Mouse (Mus musculus) layer of hippocampus, adult 9-11 months (tissue): ENCODE measurements at regions not wholly inside any gene's neighbourhood (a gene's known extent, or its start where the extent isn't known, plus 50 kb on each side); places are given as distances from the start of the nearest gene placed in this dataset.
A peak's percentile ranks its signal among the peaks of the same experiment; 100 is the strongest.

Experiments used
- DNase-seq: peaks from one replicate; pipeline ENCODE4 v3.0.0; 2022

GRCm38 (mm10) chr16:30006826-30007225 lies 57.4 kb upstream of the Hes1 start:
- DNase-seq, result no peak

- peak; percentile 87 for DNase-seq
These were observed 55.5 kb upstream of the Hes1 start for GRCm38 (mm10) chr16:30008451-30009357.

GRCm38 (mm10) chr16:30009521-30010186 lies 54.5 kb upstream of the Hes1 start:
- no peak for DNase-seq

- no peak for DNase-seq
These were observed 51.1 kb upstream of the Hes1 start for GRCm38 (mm10) chr16:30013123-30013522.

- DNase-seq, result no peak
These were observed 50.2 kb upstream of the Hes1 start for GRCm38 (mm10) chr16:30013943-30014342.
